Mouse (Mus musculus): ENCODE results near the gene Cdyl. TPM values are rescaled to one million over a fixed set of nuclear protein-coding genes. Genes with fewer than 3 reads are reported as not detected.

Cdyl gene
- polyA plus RNA-seq, 1 experiment from 2014 or later: 14.9 TPM

GRCm38 (mm10) chr13:35781755-35782154 is 122.1 kb downstream of the Cdyl start:
- Histone ChIP-seq H3K27me3 (replicated peaks; ENCODE audit: control insufficient read depth, insufficient read depth, low read length) (no peaks in the 10 kb centered on the region), H3K27ac (ENCODE audit: low read depth) (no peak overlapping the region), H3K4me1 (replicated peaks; ENCODE audit: control insufficient read depth, insufficient read depth, low read length) (no peaks in the 10 kb centered on the region), H3K4me3 (ENCODE audit: low read depth, low read length) (no peak overlapping the region), H3K9ac (ENCODE audit: low read length) (no peak overlapping the region), H3K4me2 (ENCODE audit: low read length) (no peak overlapping the region), H3K9me3 (ENCODE audit: control insufficient read depth, low read length) (no peaks in the 10 kb centered on the region), H3K36me3 (ENCODE audit: control insufficient read depth, insufficient read depth, low read length) (no peaks in the 10 kb centered on the region)
- DNase-seq (ENCODE audit: low spot score) (no peak), ATAC-seq (replicated peaks; ENCODE audit: low FRiP score, low TSS enrichment, low read depth) (no peak)
- WGBS: 83% methylated on average over 3 of the region's 3 CpGs

DNA sequence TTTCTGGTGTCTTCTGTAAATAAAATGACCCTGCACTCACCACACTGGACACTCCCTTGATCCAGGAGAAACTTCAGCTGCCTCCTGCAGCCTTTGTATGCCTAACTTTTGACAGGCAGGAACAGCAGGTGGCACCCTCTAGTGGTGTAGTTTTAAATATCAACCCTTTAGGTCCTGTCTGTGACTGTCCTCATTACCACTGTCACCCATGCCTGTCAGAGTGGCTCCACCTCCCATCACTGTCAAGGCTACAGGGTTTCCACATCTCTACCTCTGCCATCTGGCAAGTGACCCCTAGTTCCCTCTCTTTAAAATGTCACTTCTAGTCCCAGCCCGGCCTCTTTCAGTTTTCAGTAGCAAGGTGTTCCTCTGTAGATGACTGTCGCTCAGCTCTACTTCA is 123.3 kb downstream of the Cdyl start:
- WGBS: 91% methylated on average over 2 of the region's 2 CpGs
- Histone ChIP-seq H3K4me2 (ENCODE audit: low read length) (no peak overlapping the region), H3K4me1 (replicated peaks; ENCODE audit: control insufficient read depth, insufficient read depth, low read length) (no peaks in the 10 kb centered on the region), H3K27ac (ENCODE audit: low read depth) (no peak overlapping the region), H3K4me3 (ENCODE audit: low read depth, low read length) (no peak overlapping the region), H3K36me3 (ENCODE audit: control insufficient read depth, insufficient read depth, low read length) (no peaks in the 10 kb centered on the region), H3K27me3 (replicated peaks; ENCODE audit: control insufficient read depth, insufficient read depth, low read length) (no peaks in the 10 kb centered on the region), H3K9me3 (ENCODE audit: control insufficient read depth, low read length) (no peaks in the 10 kb centered on the region), H3K9ac (ENCODE audit: low read length) (no peak overlapping the region)
- DNase-seq (ENCODE audit: low spot score): no peak
- ATAC-seq (replicated peaks; ENCODE audit: low FRiP score, low TSS enrichment, low read depth): no peak

DNA sequence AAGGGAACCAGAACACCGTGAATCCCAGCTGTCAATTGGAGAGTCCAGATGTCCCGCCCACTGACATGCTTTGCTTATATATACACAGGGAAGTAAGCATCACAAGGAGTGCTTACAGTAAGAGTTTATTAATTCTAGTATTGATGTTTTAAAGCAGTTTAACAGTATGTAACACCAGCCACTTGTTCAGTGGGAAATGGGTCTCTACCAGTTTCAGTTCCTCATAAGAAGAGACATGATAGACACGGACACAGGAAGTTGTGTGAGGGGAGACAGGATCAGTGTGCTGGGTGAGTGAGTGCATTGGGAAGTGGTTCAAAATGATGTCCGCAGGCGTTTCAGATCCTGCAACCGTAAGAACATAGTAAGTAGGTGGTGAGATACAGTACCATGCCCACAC is 123.9 kb downstream of the Cdyl start:
- no peak overlapping the region for H3K4me3 ChIP-seq (ENCODE audit: low read depth, low read length)
- H3K27me3 ChIP-seq (replicated peaks; ENCODE audit: control insufficient read depth, insufficient read depth, low read length): no peaks in the 10 kb centered on the region
- H3K9ac ChIP-seq (ENCODE audit: low read length): no peak overlapping the region
- DNase-seq (ENCODE audit: low spot score) (no peak), ATAC-seq (replicated peaks; ENCODE audit: low FRiP score, low TSS enrichment, low read depth) (no peak)
- no peaks in the 10 kb centered on the region for H3K36me3 ChIP-seq (ENCODE audit: control insufficient read depth, insufficient read depth, low read length)
- no peak overlapping the region for H3K27ac ChIP-seq (ENCODE audit: low read depth)
- WGBS: 81% methylated on average over 6 of the region's 6 CpGs
- H3K4me1 ChIP-seq (replicated peaks; ENCODE audit: control insufficient read depth, insufficient read depth, low read length): no peaks in the 10 kb centered on the region
- no peak overlapping the region for H3K4me2 ChIP-seq (ENCODE audit: low read length)
- H3K9me3 ChIP-seq (ENCODE audit: control insufficient read depth, low read length): no peaks in the 10 kb centered on the region

DNA sequence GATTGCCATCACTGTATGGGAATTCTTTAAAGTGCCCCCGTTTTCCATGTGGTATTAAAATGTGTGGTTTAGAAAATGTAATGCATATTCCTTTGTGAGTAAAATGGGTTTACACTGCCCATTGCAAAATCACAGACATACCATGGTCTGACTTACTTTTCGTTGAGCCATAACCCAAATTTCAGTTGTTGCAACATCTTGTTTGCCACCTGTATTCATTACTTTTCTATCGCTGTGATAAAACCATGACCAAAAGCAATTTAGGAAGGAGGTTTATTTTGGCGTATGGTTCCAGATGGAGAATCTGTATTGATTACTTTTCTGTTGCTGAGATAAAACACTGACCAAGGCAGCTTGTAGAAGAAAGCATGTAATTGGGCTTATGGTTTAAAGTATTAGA is 124.6 kb downstream of the Cdyl start:
- 86% methylated on average over 4 of the region's 4 CpGs for WGBS
- Histone ChIP-seq H3K9ac (ENCODE audit: low read length) (no peak overlapping the region), H3K27me3 (replicated peaks; ENCODE audit: control insufficient read depth, insufficient read depth, low read length) (no peaks in the 10 kb centered on the region), H3K4me3 (ENCODE audit: low read depth, low read length) (no peak overlapping the region), H3K4me2 (ENCODE audit: low read length) (no peak overlapping the region), H3K9me3 (ENCODE audit: control insufficient read depth, low read length) (no peaks in the 10 kb centered on the region), H3K27ac (ENCODE audit: low read depth) (no peak overlapping the region), H3K36me3 (ENCODE audit: control insufficient read depth, insufficient read depth, low read length) (no peaks in the 10 kb centered on the region), H3K4me1 (replicated peaks; ENCODE audit: control insufficient read depth, insufficient read depth, low read length) (no peaks in the 10 kb centered on the region)
- DNase-seq (ENCODE audit: low spot score): no peak
- no peak for ATAC-seq (replicated peaks; ENCODE audit: low FRiP score, low TSS enrichment, low read depth)

- Histone ChIP-seq H3K4me3 (ENCODE audit: low read depth, low read length) (no peak overlapping the region), H3K36me3 (ENCODE audit: control insufficient read depth, insufficient read depth, low read length) (no peaks in the 10 kb centered on the region), H3K4me1 (replicated peaks; ENCODE audit: control insufficient read depth, insufficient read depth, low read length) (no peaks in the 10 kb centered on the region), H3K27ac (ENCODE audit: low read depth) (no peak overlapping the region), H3K9ac (ENCODE audit: low read length) (no peak overlapping the region), H3K27me3 (replicated peaks; ENCODE audit: control insufficient read depth, insufficient read depth, low read length) (no peaks in the 10 kb centered on the region), H3K4me2 (ENCODE audit: low read length) (no peak overlapping the region), H3K9me3 (ENCODE audit: control insufficient read depth, low read length) (no peaks in the 10 kb centered on the region)
- ATAC-seq (replicated peaks; ENCODE audit: low FRiP score, low TSS enrichment, low read depth): no peak
- WGBS: 85% methylated on average over 5 of the region's 5 CpGs
- no peak for DNase-seq (ENCODE audit: low spot score)
These were observed 125.8 kb downstream of the Cdyl start for GRCm38 (mm10) chr13:35785330-35785939.

DNA sequence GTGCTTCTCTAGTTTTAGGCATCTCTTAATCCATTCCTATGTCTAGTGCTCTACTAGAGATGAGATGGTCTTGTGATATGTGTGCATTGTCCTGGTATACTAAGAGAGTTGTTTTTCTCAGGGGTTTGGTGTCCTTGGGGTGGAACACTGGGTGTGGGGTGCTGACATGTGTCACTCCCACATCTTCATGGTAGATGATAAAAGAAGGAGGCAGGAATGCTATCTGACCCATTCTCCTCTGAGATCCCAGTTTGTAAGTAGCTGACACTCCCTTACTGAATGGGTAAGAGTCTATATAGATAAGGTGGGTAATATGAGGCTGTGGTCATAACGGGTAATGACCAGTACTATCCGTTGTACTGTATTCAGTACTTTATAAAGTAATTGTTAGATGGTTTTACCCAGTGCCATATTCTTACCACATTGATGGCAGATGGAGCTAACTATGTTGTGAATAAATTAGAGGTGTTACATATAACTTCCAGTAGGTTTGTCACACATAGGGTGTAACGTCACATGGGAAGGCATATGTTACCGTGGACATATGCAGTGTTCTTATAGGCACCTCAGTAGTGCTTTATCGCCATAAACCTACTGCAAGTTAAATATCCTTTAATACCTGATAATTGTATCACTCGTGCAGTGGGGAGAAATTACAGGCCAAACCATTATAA is 127.2 kb downstream of the Cdyl start:
- H3K27ac ChIP-seq (ENCODE audit: low read depth): no peak overlapping the region
- H3K4me1 ChIP-seq (replicated peaks; ENCODE audit: control insufficient read depth, insufficient read depth, low read length): no peaks in the 10 kb centered on the region
- no peaks in the 10 kb centered on the region for H3K27me3 ChIP-seq (replicated peaks; ENCODE audit: control insufficient read depth, insufficient read depth, low read length)
- 89% methylated on average over 6 of the region's 6 CpGs for WGBS
- no peak overlapping the region for H3K9ac ChIP-seq (ENCODE audit: low read length)
- H3K4me2 ChIP-seq (ENCODE audit: low read length): no peak overlapping the region
- no peak overlapping the region for H3K4me3 ChIP-seq (ENCODE audit: low read depth, low read length)
- H3K36me3 ChIP-seq (ENCODE audit: control insufficient read depth, insufficient read depth, low read length): no peaks in the 10 kb centered on the region
- no peaks in the 10 kb centered on the region for H3K9me3 ChIP-seq (ENCODE audit: control insufficient read depth, low read length)
- DNase-seq (ENCODE audit: low spot score): no peak
- ATAC-seq (replicated peaks; ENCODE audit: low FRiP score, low TSS enrichment, low read depth): no peak

- Histone ChIP-seq H3K36me3 (ENCODE audit: control insufficient read depth, insufficient read depth, low read length) (no peaks in the 10 kb centered on the region), H3K4me1 (replicated peaks; ENCODE audit: control insufficient read depth, insufficient read depth, low read length) (no peaks in the 10 kb centered on the region), H3K9ac (ENCODE audit: low read length) (no peak overlapping the region), H3K4me2 (ENCODE audit: low read length) (no peak overlapping the region), H3K27me3 (replicated peaks; ENCODE audit: control insufficient read depth, insufficient read depth, low read length) (no peaks in the 10 kb centered on the region), H3K9me3 (ENCODE audit: control insufficient read depth, low read length) (no peaks in the 10 kb centered on the region), H3K27ac (ENCODE audit: low read depth) (no peak overlapping the region), H3K4me3 (ENCODE audit: low read depth, low read length) (no peak overlapping the region)
- ATAC-seq (replicated peaks; ENCODE audit: low FRiP score, low TSS enrichment, low read depth) (no peak), DNase-seq (ENCODE audit: low spot score) (no peak)
- 87% methylated on average over 4 of the region's 4 CpGs for WGBS
These were observed 129.9 kb downstream of the Cdyl start for GRCm38 (mm10) chr13:35789577-35789976.

- DNase-seq (ENCODE audit: low spot score) (no peak), ATAC-seq (replicated peaks; ENCODE audit: low FRiP score, low TSS enrichment, low read depth) (no peak)
- H3K36me3 ChIP-seq (ENCODE audit: control insufficient read depth, insufficient read depth, low read length): no peaks in the 10 kb centered on the region
- 64% methylated on average over 4 of the region's 4 CpGs for WGBS
- no peaks in the 10 kb centered on the region for H3K4me1 ChIP-seq (replicated peaks; ENCODE audit: control insufficient read depth, insufficient read depth, low read length)
- H3K27ac ChIP-seq (ENCODE audit: low read depth): no peak overlapping the region
- no peaks in the 10 kb centered on the region for H3K9me3 ChIP-seq (ENCODE audit: control insufficient read depth, low read length)
- H3K4me3 ChIP-seq (ENCODE audit: low read depth, low read length): no peak overlapping the region
- no peaks in the 10 kb centered on the region for H3K27me3 ChIP-seq (replicated peaks; ENCODE audit: control insufficient read depth, insufficient read depth, low read length)
- H3K4me2 ChIP-seq (ENCODE audit: low read length): no peak overlapping the region
- no peak overlapping the region for H3K9ac ChIP-seq (ENCODE audit: low read length)
These were observed 130.8 kb downstream of the Cdyl start for GRCm38 (mm10) chr13:35790431-35790830.

DNA sequence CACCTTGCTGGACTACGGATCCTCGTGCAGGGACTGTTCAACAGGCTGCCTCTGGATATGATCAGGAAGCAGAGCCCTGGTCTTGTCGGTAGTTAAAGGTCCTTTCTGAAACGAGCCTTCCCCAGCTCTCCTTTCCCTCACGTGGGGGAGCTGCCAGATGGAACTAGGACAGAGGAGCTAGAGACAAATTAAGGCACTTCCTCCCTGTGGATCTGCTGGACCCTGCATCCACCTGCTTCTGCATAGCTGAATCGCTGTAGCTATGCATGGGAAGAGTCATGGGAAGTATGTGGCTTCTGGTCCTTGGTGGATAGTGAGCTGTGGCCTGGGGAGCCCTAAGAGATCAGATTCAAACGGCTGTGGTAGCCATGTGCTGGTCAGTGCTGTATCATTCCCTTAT is 134.7 kb downstream of the Cdyl start:
- no peak for DNase-seq (ENCODE audit: low spot score)
- Histone ChIP-seq H3K4me1 (replicated peaks; ENCODE audit: control insufficient read depth, insufficient read depth, low read length) (0 out of 2 replicates have a peak, but pooled peaks cover 6% of the 10 kb centered on the region), H3K4me2 (ENCODE audit: low read length) (no peak overlapping the region), H3K4me3 (ENCODE audit: low read depth, low read length) (no peak overlapping the region), H3K9ac (ENCODE audit: low read length) (no peak overlapping the region), H3K36me3 (ENCODE audit: control insufficient read depth, insufficient read depth, low read length) (no peaks in the 10 kb centered on the region), H3K27me3 (replicated peaks; ENCODE audit: control insufficient read depth, insufficient read depth, low read length) (no peaks in the 10 kb centered on the region), H3K9me3 (ENCODE audit: control insufficient read depth, low read length) (no peaks in the 10 kb centered on the region), H3K27ac (ENCODE audit: low read depth) (no peak overlapping the region)
- no peak for ATAC-seq (replicated peaks; ENCODE audit: low FRiP score, low TSS enrichment, low read depth)
- WGBS: 54% methylated on average over 7 of the region's 7 CpGs
